Mouse (Mus musculus) ovary, postnatal 14 days (tissue): ENCODE results near the gene Slc41a1.
A peak's percentile ranks its signal among the peaks of the same experiment; 100 is the strongest.

Source experiments
- DNase-seq: peaks from one replicate; pipeline ENCODE4 v3.0.0; 2022; ENCODE audit warnings: low spot score

Gene Slc41a1

DNA sequence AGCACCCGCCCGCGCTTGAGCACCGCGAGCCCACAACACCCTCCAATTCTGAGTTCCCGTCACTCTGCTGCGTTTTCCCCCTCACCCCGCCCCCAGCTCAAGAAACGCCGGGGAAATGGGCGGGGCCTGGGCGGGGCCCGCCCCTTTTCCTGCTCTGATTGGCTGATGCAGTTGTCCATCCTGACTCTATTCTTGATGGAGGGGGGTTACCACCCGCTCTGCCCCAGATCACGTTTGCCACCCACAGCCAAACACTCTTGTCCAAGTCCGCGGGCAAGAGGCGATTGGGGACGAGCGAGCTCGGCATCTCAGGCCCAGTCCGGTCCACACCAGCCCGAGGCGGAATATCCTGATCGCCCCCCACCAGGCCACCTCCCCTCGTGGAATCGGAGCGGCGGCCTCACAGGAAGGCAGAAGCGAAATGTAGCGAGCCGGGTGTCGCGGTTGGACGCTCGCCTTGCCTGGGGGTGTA, 530 bp downstream of the Slc41a1 start:
- peak; percentile 93 for DNase-seq

DNA sequence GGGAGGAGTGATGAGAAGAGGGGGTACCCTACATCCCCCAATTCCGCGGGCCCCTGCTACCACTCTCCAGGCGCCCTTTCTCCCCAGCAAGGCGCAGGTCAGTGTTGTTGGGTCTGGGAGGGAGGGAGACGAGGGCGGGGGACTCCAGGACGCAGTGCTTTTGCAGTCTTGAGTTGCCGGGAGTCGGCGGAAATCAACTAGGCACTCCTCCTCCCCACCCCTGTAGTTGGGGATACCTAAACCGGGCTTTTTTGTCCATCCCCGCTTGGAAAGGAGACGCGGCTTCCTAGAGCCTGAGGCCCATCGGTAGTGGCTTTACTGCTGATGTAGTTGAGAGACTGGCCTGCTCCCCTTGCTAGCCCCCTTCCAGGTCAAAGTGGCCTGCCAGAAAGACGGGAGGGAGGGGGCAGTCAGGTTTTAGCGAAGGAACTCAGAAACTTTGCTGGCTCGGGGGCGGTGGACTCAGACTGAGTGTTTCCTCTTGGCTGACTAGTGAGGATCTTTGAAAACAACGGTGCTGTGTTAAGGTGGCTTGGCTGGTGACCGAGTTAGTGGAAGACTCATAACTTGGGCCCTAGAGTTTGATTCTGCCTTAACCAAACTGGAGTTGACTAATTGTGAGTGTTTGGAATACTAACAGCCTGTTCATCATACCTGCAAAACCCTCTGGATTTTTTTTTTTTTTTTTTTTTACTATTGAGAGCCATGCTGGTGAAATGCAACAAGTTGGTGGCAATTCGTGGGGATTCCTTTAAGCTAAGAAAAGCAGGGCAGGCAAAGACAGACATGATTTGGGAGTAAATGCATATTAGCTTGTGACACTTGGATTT, 1.2 kb downstream of the Slc41a1 start:
- no peak for DNase-seq

DNA sequence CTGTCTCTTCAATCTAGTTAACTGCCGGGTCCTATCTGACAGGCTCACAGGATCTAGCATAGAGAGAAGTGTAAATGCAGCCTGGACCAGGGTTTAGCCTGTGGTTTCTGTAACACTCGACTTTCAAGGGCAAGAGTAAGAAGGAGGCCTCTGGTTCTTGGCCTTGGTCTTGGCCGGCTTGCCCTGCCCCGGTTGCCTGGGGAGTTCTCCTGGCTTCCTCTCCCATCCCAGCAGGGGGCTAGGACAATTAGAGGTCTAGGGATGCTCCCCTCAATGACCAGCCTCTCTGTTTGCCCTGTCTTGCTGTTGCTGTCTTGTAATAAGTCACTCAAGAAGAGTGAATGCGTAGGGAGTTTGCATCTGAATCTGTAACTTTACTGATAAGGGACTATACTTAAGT, 2.0 kb downstream of the Slc41a1 start:
- DNase-seq: no peak

DNA sequence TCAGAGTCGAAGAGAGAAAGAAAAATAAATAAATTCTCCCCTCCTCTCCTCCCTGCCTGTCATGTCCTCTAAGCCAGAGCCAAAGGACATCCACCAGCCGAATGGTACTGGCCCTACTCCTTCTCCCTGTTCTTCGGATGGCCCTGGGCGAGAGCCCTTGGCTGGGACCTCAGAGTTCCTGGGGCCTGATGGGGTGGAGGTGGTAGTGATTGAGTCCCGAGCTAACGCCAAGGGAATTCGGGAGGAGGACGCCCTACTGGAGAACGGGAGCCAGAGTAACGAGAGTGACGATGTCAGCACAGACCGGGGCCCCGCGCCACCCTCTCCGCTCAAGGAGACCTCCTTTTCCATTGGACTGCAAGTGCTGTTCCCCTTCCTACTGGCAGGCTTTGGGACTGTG, 3.3 kb downstream of the Slc41a1 start:
- no peak for DNase-seq

DNA sequence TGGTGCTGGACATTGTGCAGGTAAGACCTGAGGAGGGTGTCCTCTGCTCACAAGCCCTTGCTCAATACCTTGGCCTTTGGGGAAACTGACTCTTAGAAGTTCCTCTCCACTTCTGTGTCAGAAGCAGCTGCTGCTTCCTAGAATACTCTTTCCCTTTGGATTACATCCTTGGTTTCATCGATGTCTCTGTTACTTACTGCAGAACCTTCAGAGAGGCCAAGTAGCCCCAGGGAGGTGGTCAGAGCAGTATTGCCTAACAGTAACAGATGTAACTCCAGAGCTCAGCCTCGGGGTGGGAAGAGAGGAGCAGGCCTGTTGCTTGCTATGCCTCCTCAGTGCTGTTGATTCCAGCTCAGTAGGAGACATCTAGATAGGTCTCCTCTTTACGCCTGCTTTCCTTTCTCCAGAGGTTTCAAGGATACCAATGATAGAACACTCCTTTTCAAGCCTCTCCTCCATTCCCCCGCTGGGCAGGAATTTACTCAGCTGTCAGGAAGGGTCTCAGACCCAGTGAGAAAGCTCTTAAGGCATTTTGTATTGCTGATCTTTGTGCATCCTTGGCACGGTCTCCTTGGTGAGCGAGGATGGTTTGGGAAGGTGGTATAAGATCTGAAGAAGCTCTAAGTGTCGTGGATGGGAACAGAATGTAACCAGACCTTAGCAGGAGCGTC, 3.8 kb downstream of the Slc41a1 start:
- DNase-seq: no peak

DNA sequence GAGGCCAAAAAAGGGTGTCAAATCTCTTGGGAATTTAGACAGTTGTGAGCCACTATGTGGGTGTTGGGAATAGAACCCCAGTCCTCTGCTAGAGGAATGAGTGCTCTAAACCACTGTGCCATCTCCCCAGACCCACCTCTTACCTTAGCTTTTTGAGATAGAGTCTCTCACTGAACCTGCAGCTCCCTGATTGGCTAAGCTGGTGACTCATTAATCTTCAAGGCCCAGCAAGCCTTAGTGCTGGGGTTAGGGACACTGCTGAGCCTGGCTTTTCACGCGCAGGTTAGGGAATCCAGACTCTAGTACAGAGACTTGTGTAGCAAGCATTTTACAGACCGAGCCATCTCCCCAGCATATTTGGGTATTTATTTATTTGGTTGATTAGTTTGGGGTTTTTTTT, 9.7 kb downstream of the Slc41a1 start:
- no peak for DNase-seq

DNA sequence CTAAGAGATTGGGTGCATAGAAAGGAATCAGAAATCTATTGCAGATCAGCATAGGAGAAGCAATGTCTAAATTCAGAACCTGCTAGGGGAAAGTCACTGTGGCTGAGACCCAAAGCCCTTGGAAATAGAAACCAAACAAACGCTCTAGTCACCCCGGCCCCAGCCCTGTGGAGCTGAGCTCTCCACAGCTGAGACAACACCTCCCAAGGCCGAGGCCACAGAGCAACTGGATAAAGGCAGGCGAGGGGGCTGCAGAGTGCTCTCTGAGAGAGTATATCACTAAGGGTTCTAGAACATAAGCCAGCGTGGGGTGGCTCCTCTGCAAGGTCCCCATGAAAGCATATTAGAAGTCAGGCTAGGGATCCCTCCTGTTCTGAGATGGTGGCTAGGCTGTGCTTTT, 11.2 kb downstream of the Slc41a1 start:
- no peak for DNase-seq

DNA sequence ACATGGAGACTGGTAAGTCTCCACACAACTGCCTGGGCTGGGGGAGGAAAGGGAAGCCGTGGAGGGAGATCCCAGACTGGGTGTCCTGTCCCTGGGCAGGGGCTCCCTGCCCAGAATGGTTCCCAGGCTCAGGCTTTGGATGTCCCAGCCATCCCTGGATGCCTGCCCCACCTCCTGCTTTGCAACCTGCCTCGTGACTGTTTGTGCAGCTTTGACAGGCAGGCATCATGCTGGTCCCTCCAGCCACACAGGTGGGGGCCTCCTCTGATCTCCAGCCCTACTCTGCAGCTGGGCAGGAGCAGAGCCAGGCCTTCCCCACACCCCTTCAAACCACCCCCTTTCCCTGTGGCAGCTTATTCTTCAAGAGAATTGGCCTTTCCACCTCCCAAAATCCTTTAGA, 12.0 kb downstream of the Slc41a1 start:
- DNase-seq: no peak

DNA sequence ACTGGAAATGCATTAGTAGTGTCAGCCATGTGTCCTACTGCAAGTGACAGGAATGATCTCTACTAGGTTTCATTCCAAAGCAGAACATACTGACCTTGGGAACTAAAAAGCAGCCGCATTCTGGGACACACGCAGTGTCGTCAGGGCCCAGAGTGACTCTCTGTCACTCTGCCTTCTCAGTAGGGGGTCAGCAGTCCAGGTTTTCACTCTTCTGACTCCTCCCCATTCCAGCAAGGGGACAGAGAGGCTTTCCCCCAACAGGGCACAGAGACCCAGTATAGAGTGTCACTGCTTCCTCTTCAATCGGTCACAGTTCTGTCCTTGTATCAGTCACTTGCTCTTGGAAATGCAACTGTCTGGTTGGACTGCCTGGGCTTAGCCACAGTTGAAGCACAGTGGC, 14.9 kb downstream of the Slc41a1 start:
- DNase-seq: no peak

DNA sequence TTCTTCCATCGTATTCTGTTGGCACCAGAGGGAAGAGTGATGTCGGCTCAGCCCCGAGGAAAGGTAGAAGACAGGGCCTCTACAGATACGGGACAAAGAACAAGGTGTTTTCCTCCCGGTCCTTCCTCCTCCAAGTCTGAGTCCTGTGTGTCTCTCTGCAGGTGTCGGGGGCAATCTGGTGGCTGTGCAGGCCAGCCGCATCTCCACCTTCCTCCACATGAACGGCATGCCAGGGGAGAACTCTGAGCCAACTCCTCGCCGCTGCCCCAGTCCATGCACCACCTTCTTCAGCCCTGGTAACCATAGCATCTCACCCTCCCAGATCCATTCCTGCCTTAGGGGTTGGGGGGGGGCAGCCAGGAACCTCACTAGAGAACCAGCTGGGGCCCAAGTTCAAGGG, 16.5 kb downstream of the Slc41a1 start:
- no peak for DNase-seq

DNA sequence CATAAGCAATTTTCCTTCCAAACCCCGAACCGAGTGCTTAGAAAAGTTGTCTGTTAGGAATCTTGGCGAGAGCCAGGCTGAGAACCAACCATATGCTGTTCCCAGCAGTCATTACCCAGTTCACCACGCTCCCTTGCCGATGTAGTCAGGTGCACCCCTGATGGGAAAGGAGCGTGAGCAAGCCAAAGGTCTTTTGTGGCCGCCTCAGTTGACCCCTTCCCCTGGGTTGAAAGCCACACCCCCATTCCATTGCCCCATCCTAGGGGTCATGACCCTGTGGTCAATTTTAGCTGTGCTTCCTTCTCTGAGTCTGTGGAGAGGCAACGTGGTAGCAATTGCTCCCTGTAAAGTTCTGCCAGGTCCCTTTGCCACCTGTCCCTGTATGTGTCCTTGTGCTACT, 17.6 kb downstream of the Slc41a1 start:
- DNase-seq: no peak

DNA sequence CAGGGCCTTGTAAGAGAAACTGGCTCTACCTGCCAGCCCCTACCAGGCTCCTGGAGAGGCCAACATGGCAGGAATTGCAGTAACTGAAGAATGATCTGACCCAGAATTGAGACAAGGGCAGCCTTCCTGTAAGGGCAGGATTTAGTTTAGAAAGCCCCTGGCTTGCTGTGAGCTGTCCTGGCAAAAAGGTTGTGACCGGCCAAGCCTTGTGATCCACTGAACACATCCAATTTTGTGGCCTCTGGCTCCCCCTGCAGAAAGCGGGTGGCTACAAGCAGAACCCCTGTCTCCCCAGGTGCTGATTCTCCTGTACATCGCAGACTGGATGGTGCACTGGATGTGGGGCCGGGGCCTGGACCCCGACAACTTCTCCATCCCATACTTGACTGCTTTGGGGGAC, 19.0 kb downstream of the Slc41a1 start:
- DNase-seq: peak; percentile 30

DNA sequence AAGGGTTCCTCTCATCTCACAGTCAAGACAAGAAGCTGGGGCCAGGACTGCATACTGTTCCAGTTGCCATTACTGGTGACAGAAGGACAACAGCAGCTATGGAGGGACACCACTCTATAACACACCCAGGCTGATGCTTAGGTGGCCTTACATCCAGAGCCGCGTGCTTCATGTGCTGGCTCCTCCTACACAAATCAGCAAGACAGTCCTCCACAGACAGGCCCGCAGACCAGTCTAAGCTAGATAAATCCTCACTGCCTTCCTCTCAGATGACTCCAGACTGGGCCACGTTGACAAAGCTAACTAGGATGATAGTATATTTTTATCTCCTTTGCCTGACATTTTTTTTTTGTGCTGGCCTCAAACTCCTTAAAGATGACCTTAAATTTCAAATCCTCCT, 34.5 kb downstream of the Slc41a1 start:
- DNase-seq: no peak

DNA sequence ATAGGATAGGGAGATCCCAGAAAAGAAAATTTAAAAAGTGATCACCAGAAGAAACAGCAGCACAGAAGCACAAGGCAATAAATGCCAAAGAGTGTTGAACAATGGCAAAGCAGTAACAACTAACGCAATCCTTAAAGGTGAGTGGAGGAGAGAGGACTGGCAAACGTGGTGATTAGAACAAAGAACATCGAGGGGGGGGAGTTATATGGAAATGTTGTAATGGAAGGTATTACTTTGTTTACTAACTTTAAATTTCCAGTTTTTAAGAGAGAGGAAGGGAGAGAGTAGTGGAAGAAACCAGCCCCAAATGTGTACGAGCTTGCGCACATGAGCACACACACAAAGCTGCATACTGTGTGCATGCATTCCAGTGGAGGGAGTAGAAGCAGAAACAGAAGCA, 38.3 kb downstream of the Slc41a1 start:
- no peak for DNase-seq

DNA sequence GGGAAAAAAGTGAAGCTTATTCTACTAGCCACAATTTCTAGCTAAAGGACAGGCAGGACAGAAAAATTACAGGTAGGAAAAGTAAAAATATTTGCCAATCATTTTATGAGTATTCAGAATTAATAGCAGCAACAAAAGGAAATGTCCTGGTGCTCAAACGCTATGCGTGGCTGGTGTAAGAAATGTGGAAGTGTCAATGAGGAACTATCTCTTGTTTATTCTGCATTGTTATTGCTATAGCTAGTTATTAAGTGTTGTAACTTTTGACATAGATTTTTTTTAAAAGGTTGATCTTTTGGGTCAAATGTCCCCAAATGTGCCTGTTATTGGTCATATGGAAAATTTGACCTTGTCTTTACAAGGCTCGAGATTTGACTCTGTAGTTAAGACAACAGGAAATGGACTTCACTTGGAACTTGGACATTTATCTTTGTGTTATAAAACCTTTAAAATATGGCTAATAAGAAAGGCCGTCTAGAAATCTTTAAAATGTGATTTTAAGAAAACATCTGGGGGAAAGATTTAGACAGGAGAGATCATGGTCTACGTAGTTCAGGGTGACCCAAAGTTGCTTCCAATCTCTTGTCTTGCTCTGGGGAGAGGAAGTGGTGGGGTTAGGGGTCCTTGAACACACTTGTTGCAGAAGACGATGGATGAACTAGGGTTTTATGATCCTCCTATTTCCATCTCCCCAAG, 39.2 kb downstream of the Slc41a1 start:
- DNase-seq: no peak

DNA sequence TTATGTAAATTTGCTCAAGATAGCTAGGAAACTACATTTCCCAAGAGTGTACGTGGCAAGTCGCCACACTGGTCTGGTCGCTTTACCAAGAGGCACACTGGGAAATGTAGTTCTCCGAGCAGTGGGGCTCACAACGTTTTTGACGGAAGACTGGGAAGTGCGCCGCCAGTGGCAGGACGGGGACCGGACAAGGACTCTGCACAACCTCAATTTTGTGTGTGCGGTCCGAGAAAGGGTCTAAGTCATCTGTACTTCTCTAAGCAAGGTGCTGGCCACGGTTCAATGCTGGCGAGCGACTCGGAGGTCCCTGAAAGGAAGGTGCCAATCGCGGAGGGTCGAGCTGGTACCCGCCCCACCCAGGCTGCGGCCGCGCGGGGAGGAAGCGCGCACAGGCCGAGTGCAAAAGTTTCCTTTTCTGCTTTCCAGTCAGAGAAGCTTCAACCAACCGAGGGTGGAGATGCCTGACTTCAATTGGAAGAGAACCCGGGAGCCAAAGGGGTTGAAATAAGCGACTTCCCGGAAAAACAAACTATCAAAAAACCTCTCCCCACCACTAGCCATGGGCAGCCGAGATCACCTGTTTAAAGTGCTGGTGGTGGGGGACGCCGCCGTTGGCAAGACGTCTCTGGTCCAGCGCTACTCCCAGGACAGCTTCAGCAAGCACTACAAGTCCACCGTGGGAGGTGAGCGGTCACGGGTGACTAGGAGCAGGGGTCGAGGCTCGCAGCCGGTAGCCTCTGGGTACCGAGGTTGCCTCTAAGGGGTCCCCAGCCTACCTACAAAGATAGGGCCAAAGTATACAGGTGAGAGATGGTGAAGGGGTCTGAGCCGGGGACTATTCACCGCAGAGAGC, 40.0 kb downstream of the Slc41a1 start, which contains the start of gene Rab29:
Gene Rab29, plus strand, starts transcription at position 132 of the 853 bp plus-strand sequence.
- peak; percentile 83 for DNase-seq

DNA sequence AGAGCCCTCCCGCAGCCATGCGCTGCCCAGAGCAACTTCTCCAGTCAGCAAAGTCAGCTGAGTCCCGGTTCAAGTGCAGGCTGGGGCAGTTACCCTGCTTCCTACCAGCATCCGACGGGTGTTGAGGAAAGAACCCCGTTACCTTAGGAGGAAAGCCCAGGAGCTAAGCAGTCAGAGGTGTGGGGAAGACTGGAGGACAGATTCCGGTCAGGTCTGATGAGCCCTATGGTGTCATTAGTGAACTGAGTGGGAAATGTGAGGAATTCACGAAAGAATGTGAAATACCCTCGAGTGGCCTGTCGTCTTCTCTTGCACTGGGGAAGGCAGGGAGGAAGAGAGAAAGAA, 40.6 kb downstream of the Slc41a1 start:
- DNase-seq: no peak

DNA sequence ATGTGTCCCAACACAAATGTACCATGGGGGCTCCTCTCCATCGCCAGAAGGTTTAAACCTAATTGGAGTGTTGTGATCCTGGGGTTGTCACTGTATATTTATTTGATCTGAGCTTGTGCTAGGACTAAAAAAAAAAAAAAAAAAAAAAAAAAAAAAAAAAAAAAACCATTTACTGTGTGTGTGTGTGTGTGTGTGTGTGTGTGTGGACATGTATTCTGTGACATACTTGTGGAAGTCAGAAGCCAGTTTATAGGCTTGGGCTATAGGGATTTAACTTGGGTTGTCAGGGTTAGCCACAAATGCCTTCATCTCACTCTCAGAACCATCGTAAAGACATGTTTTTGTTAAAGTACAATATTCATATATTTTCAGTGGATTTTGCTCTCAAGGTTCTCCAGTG, 42.3 kb downstream of the Slc41a1 start:
- DNase-seq: no peak

DNA sequence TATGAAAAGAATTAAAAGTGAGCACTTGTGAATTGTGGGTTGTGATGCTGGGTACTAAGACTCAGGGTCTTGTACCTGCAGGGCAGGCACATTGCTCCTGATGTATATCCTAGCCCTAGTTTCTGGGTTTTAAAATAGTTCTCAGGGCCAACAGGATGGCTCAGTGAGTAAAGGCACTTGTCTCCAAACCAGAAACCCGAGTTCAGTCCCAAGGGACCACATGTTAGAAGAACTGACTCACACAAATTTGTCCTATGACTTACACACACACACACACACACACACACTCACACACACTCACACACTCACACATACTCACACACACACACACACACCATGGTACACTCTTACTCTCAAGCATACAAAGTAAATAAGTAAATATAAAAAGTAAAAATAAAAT, 45.6 kb downstream of the Slc41a1 start:
- DNase-seq: no peak

DNA sequence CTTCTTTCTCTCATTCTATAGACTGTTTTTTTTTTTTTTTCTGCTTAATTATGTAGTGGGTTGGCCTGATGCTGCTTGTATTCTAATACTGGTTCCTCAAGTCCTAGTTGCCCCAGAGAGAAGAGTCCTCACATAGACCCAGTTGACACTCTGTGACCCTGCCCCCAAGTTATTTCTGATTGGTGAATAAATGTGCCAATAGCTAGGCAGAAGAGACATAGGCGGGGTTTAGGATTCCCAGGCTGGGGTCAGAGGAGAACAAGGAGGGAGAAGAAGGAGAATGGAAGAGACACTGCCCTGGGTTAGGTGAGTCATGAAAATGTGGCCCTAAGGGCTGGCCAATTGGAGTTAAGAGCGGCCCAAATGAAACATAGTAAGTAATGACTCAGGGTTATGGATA, 52.5 kb downstream of the Slc41a1 start:
- no peak for DNase-seq

DNA sequence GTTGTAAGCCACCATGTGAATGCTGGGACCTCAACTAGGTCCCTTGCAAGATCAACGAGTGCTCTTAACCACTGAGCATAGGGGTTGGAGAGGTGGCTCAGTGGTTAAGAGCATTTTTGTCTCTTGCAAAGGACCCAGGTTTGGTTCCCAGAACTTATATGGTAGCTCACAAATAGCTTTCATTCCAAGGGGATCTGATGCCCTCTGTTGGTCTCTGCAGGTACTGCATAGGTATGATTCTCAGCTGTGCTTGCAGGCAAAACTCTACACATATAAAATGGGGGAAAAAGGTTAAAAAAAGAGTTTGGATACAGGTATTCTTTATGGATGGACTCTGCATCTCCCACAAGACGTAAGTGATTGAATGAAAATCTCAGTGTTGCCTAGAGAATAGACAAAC, 55.5 kb downstream of the Slc41a1 start:
- no peak for DNase-seq

DNA sequence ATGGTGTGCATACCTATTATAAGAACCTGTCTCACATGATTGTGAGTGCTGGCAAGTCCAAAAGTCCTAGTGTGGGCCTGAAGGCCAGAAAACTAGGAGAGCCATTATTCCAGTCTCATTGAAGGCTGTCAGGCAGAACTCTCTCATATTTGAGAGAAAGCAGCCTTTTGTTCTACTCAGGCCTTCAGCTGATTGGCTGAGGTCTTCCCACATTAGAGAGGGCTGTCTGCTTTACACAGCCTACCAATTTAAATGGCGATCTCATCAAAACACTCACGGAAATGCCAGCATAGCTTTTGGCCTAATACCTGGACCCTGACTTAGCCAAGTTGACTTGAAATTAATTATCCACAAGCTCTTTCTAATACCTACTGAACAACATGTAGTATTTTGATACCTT, 58.9 kb downstream of the Slc41a1 start:
- no peak for DNase-seq
